Mouse (Mus musculus): ENCODE measurements at regions not wholly inside any gene's neighbourhood (a gene's known extent, or its start where the extent isn't known, plus 50 kb on each side); places are given as distances from the start of the nearest gene placed in this dataset.
A peak's percentile ranks its signal among the peaks of the same experiment; 100 is the strongest.
"Not testable (repeated sequence)": the region's sequence is repeated elsewhere in the genome, so short reads cannot be mapped to it uniquely, and the experiment has no call there.

DNA sequence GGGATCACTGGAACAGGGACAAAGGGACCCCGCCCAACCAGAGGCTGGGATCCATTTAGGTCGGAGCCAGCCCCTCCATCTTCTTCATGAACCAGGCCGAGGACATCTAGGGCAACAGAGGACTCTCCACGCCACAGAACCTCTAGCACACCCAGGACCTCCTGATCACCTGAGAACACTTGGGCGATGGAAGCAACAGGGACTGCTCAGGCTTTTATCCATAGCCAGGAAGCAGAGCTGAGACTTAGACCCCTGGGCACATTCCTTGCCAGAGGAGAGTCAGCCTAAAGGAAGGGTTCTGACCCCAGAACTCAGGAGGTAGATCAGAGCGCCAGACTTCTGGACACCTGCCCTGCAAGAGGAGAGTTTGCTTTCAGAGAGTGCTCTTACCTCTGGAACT lies 168.1 kb upstream of the Oprm1 start:
- DNase-seq (ENCODE audit: low spot score in 2 of 2), result no peak

GRCm38 (mm10) chr10:6597256-6597655 lies 161.1 kb upstream of the Oprm1 start:
- DNase-seq (ENCODE audit: low spot score in 2 of 2), result no peak

DNA sequence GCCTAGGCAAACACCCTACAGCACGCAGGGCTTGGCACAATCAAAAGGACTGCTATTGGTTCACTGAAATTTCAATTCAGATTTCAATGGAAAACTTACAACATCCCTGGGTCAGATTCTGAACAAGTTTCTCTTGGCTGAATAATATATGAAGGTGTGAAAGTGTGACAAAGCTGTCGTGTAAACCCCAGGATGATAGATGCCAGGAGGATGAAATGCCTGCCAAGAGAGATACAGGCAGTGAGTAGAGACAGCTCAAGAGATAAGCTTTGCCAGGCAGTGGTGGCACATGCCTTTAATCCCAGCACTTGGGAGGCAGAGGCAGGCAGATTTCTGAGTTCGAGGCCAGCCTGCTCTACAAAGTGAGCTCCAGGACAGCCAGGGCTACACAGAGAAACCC lies 159.7 kb upstream of the Oprm1 start:
- DNase-seq (ENCODE audit: low spot score in 2 of 2), result not testable (repeated sequence)

- DNase-seq (ENCODE audit: low spot score in 2 of 2), result no peak
Observed at GRCm38 (mm10) chr10:6647576-6647975, 110.7 kb upstream of the Oprm1 start.

- peak; percentile 14 to 36 for DNase-seq (ENCODE audit: low spot score in 2 of 2)
Observed at GRCm38 (mm10) chr10:6685308-6686080, 72.8 kb upstream of the Oprm1 start.

- no peak for DNase-seq (ENCODE audit: low spot score in 2 of 2)
Observed at GRCm38 (mm10) chr10:6686081-6686474, 72.2 kb upstream of the Oprm1 start.
